Mouse (Mus musculus) lung, postnatal 0 days (tissue): ENCODE measurements around the gene Lipa. TPM values are rescaled to one million over a fixed set of nuclear protein-coding genes. Genes with fewer than 3 reads are reported as not detected.

ENCODE experiments used
- ATAC-seq: fragments of 200-750 bp; cut with Nextera tagmentation; 2 replicates; pipeline ENCODE4 v1.8.0; 2017; ENCODE audit warnings: moderate library complexity
- DNase-seq: peaks from one replicate; pipeline ENCODE4 v3.0.0-alpha.2; 2016; ENCODE audit warnings: low spot score
- H3K27ac ChIP-seq: fragments of 300-500 bp; sonication (generic); 2 replicates; pipeline ENCODE4 v1.5.1; 2014; ENCODE audit warnings: antibody characterized with exemption, mild to moderate bottlenecking, low read length, mixed read lengths
- H3K27me3 ChIP-seq: fragments of 300-500 bp; sonication (generic); replicated peaks from 2 replicates; pipeline ENCODE4 v1.6.1; 2014; ENCODE audit warnings: low read length, mixed read lengths; ENCODE audit not compliant: insufficient read depth
- H3K36me3 ChIP-seq: fragments of 300-500 bp; sonication (generic); 2 replicates; pipeline ENCODE4 v1.6.1; 2014; ENCODE audit warnings: low read length, mixed read lengths; ENCODE audit not compliant: insufficient read depth
- H3K4me1 ChIP-seq: fragments of 300-500 bp; sonication (generic); 2 replicates; pipeline ENCODE4 v1.6.1; 2014; ENCODE audit warnings: antibody characterized with exemption, low read depth, low read length, mixed read lengths; ENCODE audit not compliant: insufficient read depth
- H3K4me2 ChIP-seq: fragments of 300-500 bp; sonication (generic); replicated peaks from 2 replicates; pipeline ENCODE4 v1.6.1; 2014; ENCODE audit warnings: low read depth, mild to moderate bottlenecking, low read length, moderate library complexity, mixed read lengths
- H3K4me3 ChIP-seq: fragments of 300-500 bp; sonication (generic); 2 replicates; pipeline ENCODE4 v1.5.1; 2014; ENCODE audit warnings: low read depth, low read length
- H3K9ac ChIP-seq: fragments of 300-500 bp; sonication (generic); replicated peaks from 2 replicates; pipeline ENCODE4 v1.6.1; 2014; ENCODE audit warnings: low read depth, mild to moderate bottlenecking
- H3K9me3 ChIP-seq: fragments of 300-500 bp; sonication (generic); 2 replicates; pipeline ENCODE4 v1.6.1; 2016; ENCODE audit warnings: low read length, mixed read lengths
- CTCF ChIP-seq: IDR thresholded peaks from 2 replicates; pipeline ENCODE4 v1.5.1; 2016; ENCODE audit warnings: antibody characterized with exemption, mild to moderate bottlenecking
- EP300 ChIP-seq: IDR thresholded peaks from 2 replicates; pipeline ENCODE4 v1.6.1; 2016; ENCODE audit warnings: antibody characterized with exemption, mild to moderate bottlenecking, control low read depth
- WGBS: fragments of 180-500 bp; shearing (Covaris S2); extraction: QIAGEN DNeasy Blood & Tissue Kit; methylation state at CpG from one replicate; pipeline ENCODE4 v1.1.7; 2014; 5-methylcytosine and 5-hydroxymethylcytosine counted together
- polyA plus RNA-seq: library from polyadenylated mRNA; unstranded; fragments of >200 nt; fragmentation: Nextera tagmentation; extraction: Ambion mirVana; gene quantifications from 2 replicates; pipeline ENCODE4 v1.2.1, GENCODE M21; 2015

The Lipa gene
- polyA plus RNA-seq, 1 experiment from 2014 or later = 46.4 TPM

DNA sequence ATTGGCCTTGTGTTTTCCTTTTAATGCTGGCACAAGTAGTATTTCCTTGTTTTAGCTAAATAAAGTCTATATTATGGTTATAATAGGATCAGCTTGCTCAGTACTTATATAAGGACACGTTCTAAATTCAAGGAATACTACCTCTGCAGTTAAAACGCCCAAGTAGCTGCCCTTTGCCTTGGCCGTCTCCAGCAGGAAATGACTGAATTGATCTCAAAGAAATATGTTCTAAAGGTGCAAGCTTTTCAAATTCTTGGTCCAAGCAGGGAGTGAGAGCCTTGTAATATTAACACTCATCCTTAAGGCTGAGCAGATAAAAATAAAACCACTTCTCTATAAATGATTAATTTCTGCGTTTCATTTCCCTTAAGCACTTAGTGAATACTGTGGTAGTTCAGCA lies 7.2 kb downstream of the Lipa start:
- no peaks in the 10 kb centered on the region for H3K4me1 ChIP-seq
- no peak overlapping the region for H3K4me2 ChIP-seq
- no peaks in the 10 kb centered on the region for H3K36me3 ChIP-seq
- H3K27ac ChIP-seq = no peak overlapping the region
- no peak overlapping the region for H3K4me3 ChIP-seq
- TF ChIP-seq CTCF = no peak
- no peak overlapping the region for H3K9ac ChIP-seq
- DNase-seq = no peak
- 65% methylated on average over 4 of the region's 4 CpGs for WGBS
- H3K27me3 ChIP-seq = no peaks in the 10 kb centered on the region
- ATAC-seq = no peak
- H3K9me3 ChIP-seq = no peaks in the 10 kb centered on the region

DNA sequence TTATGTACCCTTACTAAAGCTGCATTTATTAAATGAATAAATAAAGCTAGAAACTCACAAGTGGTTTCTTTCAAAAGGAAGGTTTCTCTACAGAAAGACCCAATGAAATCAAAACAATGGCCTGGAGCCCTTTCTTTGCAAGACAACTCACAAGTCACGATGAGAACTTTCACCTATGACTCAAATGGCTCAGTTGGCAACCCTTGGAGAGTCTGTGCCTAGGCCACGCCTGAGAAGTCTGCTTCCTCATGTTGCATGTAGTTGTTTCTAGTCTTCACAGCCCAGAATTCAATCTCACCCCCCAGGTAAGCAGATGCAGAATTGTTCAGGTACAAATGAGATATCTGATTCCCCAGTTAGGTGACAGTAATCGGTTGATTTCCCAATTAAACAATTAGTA lies 7.6 kb downstream of the Lipa start:
- 85% methylated on average over 3 of the region's 3 CpGs for WGBS
- DNase-seq = no peak
- Histone ChIP-seq H3K4me3 (no peak overlapping the region), H3K9ac (no peak overlapping the region), H3K36me3 (no peaks in the 10 kb centered on the region), H3K27ac (no peak overlapping the region), H3K27me3 (no peaks in the 10 kb centered on the region), H3K4me2 (no peak overlapping the region), H3K9me3 (no peaks in the 10 kb centered on the region), H3K4me1 (no peaks in the 10 kb centered on the region)
- no peak for TF ChIP-seq CTCF
- TF ChIP-seq EP300 = no peak
- ATAC-seq = no peak

DNA sequence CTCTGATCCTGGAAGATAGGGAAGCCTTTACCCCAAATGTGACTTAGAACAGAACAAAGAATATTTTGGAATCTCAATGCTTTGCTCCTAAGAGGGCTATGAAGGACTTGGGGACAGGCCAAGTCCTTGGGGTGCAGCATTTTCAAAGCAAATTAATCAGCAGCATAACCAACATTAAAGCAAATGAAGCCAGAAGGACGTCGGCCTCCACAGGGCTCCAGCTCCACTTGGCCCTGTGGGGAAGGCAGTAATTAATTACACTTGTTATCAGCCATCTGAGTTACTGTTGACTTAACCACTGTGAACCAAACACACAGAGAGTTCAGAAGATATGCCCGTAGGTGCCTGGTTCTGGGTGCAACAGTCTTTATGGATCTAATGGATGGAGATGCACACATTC lies 8.5 kb downstream of the Lipa start:
- Histone ChIP-seq H3K4me3 (no peak overlapping the region), H3K4me1 (no peaks in the 10 kb centered on the region), H3K9ac (no peak overlapping the region), H3K36me3 (no peaks in the 10 kb centered on the region), H3K4me2 (no peak overlapping the region), H3K27ac (no peak overlapping the region), H3K27me3 (no peaks in the 10 kb centered on the region), H3K9me3 (no peaks in the 10 kb centered on the region)
- 17% methylated on average over 3 of the region's 3 CpGs for WGBS
- ATAC-seq (no peak), DNase-seq (no peak)
- TF ChIP-seq CTCF (no peak), EP300 (no peak)

DNA sequence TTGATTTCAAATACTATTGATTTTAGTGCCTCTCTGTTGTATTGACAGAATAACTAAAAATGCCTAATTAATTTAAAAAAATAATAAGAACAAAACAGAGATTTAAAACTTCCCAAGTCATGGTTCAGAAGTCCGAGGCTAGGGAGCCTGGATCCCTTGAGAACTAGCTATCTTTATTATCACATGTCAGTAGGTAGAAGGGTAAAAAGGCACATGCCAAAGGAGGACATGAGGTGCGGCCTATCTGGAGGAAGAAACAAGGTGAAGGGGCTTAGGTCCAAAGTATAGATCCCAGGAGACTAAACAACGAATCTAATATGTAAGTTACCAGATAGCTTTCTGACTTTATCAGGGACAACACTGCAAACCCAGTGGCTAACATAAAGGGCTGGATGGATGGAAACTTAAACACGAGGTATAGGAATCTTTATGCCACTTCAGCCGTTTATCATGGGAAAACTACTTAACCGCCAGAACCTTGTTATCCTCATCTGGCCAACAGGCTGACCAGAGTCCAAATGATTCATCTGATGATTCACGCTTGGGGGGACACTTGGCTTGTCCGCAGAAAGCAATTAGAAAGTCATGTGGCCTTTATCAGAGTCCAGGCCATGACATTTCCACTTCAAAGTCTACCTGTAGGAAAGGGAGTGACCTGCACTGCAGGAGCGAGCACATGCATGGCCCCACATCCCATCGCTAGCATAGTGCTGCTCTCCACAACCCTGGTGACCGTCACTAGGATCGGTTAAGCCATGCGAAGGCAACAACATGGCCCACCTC lies 9.3 kb downstream of the Lipa start:
- H3K4me1 ChIP-seq = no peaks in the 10 kb centered on the region
- TF ChIP-seq CTCF = no peak
- no peak for TF ChIP-seq EP300
- no peak for ATAC-seq

DNA sequence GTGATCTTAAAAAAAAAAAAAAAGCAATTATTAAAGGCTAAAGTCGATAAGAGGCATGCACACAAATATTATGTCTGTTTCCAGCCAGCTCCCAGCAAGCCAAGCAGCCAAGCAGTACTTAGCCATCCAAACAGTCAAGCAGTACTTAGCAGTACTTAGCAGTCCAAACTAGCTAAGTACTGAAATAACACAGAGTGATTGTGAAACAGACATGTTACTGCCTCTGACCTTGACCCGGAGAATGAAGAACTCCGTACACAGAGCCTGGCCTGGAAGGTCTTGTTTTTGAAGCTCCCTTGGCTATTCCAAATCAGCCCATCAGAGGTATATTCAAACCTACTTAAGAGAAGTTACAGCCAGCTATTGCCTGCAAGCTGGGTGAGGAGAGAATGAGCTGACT lies 10.1 kb downstream of the Lipa start:
- WGBS = 55% methylated on average over 3 of the region's 3 CpGs
- Histone ChIP-seq H3K27me3 (no peaks in the 10 kb centered on the region), H3K4me1 (no peaks in the 10 kb centered on the region), H3K9ac (no peak overlapping the region), H3K4me3 (no peak overlapping the region), H3K36me3 (no peaks in the 10 kb centered on the region), H3K9me3 (no peaks in the 10 kb centered on the region), H3K4me2 (no peak overlapping the region), H3K27ac (no peak overlapping the region)
- ATAC-seq (peak; percentile 88), DNase-seq (peak; percentile 79)
- TF ChIP-seq CTCF (no peak), EP300 (peak; percentile 28; the same call in 1 of the 2 replicates)

More for the DNA sequence above, 9.3 kb downstream of the Lipa start:
- WGBS = 91% methylated on average over 13 of the region's 13 CpGs
- Histone ChIP-seq H3K27ac (no peak overlapping the region), H3K9me3 (no peaks in the 10 kb centered on the region), H3K4me3 (no peak overlapping the region), H3K9ac (no peak overlapping the region), H3K4me2 (no peak overlapping the region), H3K36me3 (no peaks in the 10 kb centered on the region), H3K27me3 (no peaks in the 10 kb centered on the region)
- DNase-seq = no peak

DNA sequence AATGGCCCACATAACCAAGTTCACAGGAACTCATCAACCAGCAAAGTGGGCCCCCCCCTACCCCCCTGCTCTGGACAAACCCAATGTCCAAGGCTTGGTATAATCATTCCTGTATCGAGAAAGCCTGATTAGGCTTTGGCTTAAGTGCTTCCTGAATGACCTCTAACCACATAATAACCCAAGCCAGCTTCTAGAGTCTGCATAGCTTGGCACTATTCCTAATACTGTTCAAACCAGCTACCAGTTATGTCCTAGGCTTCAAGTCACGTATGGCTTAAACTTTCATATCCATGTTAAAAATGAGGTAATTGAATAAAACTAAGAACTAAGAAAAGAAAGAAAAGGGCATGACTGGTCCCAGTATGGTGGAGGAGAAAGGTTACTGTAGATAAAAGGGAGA lies 10.9 kb downstream of the Lipa start:
- no peak overlapping the region for H3K9ac ChIP-seq
- TF ChIP-seq EP300 (no peak), CTCF (no peak)
- no peaks in the 10 kb centered on the region for H3K36me3 ChIP-seq
- 48% methylated on average over 2 of the region's 2 CpGs for WGBS
- DNase-seq (no peak), ATAC-seq (no peak)
- no peak overlapping the region for H3K27ac ChIP-seq
- H3K4me1 ChIP-seq = no peaks in the 10 kb centered on the region
- no peak overlapping the region for H3K4me3 ChIP-seq
- H3K4me2 ChIP-seq = no peak overlapping the region
- no peaks in the 10 kb centered on the region for H3K27me3 ChIP-seq
- H3K9me3 ChIP-seq = no peaks in the 10 kb centered on the region

DNA sequence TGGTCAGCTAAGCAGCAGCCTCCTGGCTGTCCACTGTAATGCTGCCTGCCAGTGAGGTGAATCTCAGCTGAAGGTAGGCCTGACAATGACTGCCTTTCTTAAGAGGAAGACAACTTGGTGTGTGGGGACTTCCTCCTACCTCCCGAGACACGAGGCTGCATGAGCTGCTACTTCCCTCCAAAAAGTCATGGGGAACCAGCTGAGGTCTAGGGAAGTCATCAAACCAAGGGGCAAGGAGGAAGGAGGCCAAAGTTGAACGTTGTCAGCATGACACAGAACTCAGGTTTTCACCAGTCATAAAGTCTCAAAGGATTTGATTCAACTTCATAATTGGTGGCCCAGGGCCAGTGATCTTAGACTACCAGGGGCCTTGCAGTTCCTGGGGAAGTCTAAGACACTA lies 11.6 kb downstream of the Lipa start:
- Histone ChIP-seq H3K4me3 (no peak overlapping the region), H3K4me1 (no peaks in the 10 kb centered on the region), H3K36me3 (no peaks in the 10 kb centered on the region), H3K9ac (no peak overlapping the region), H3K27me3 (no peaks in the 10 kb centered on the region), H3K27ac (no peak overlapping the region), H3K9me3 (no peaks in the 10 kb centered on the region), H3K4me2 (no peak overlapping the region)
- peak; percentile 46 for DNase-seq
- 57% methylated on average over 3 of the region's 3 CpGs for WGBS
- ATAC-seq = no peak
- no peak for TF ChIP-seq CTCF
- TF ChIP-seq EP300 = no peak
